Mouse (Mus musculus) liver, embryonic 14 days (tissue): ENCODE measurements around the gene Skida1. TPM values are rescaled to one million over a fixed set of nuclear protein-coding genes. Genes with fewer than 3 reads are reported as not detected.

ENCODE experiments used
- polyA plus RNA-seq: library from polyadenylated mRNA; depleted of rRNA; stranded (reverse); fragments of >200 nt; gene quantifications from 2 replicates; pipeline ENCODE4 v1.2.3, GENCODE M21; 2012; rRNA removed

The Skida1 gene
- polyA plus RNA-seq = 0.62 and 0.70 TPM in 2 replicates

DNA sequence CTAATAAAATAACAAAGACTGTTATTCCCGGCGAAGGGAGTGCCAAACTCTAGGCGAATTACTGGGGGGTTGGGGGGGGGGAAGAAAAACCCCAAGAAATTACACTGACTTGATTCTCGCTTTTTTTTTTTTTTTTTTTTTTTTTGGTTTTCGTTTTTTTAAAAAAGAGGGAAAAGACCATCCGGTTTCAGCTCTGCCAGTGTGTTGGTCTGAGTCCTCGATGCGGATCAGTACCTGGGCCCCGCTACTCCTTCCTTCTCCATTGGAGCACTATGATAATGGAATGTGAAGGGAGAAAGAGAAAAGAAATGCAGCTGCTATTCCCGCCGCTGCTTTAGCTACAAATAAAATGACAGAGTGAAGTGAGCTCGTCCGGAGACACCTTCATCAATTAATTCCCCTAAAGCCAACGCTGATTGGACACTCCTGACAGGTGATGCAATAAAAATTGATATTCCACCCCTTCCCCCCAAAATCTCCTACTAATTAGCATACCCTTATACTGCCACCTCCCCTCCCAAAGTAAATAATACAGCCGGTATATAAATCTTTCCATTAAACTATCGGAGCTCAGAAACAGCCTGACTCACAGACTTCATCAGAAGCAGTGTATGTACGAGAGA lies at the start of gene Skida1:
Gene Skida1 (minus strand): TSS at position 599 of the 623 bp plus-strand sequence.

DNA sequence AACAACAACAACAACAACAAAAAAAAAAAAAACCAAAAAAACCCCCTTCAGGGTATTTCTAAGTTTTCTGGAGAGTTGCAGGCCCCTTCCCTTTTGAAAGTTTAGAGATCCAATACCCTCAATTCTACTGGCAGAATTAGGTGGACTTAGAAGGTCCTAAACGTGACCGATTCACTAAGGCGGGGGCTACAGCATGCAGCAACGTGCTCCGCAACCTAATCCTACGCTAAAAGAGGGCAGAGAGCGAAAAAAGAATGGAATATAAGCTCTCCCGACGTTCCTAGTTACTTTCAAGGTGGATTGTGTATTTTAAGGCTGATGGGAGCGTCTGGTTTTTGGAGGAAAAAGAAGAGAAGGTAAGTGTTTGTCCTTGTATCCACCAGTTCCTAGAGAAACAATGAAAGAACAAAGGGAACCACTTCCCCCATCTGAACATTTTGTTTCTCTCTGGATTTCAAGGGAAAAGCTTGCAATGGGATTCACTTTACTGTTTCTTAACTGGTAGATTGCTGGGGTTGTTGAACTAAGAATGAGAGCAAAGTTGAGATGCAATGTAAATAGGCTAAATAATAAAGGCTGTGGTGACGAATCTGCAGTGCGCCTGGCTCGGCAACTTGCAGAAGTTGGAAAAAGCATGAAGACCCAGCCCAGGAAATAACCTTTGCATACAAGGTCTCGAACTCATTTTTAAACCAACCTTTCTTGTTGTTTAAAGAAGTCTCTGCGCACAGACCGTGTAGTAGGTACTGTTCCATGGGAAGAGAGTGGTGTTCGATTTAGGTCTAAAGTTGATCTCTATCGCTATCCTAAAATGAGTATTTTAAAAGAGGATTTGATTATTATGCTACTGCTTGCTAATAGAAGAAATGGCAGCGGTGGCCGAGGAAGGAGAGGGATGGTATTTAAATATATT lies 6.4 kb upstream of the Skida1 start, which contains the start of gene Mllt10:
Gene Mllt10 (plus strand): TSS at position 222 of the 913 bp plus-strand sequence.

DNA sequence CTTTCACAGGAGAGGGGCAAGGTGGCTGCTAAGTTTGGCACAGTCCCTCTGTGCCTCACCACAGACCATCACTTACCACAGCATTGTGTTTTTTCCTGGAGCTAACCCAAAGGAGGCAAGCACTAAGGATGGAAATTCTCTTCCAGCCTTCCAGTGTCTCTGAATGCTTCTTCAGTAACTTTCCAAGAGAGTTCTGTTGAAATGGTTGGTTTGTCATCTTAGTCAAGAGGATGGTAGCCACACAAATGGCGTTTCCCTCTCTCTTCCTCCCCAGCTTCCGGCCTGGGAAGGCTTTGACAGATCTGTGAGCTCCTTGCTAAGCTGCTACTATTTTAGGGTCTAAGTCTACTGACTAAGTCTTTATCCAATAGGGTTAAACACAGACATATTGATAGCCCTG lies 11.4 kb downstream of the Skida1 start, which contains the start of gene A930004D18Rik:
Gene A930004D18Rik (minus strand): TSS at position 247 of the 400 bp plus-strand sequence.

DNA sequence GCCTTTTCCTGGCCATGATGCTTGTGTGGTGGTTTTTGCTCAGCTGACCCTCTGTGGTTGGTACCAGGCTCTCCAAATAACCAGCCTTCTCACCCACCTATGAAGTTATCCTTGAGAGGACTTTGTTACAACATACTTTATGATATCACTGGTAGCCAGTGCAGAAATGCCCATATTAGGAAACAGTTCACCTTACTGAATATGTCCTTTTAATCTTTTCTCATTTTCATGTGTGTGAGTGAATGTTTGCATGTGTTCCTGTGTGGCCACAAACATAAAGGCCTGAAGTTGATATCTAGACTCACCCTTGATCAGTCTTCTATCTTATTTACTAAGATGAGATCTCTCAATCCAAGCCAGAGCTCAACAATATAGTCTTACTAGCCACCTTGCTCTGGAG lies 52.0 kb downstream of the Skida1 start, which contains the start of gene H2al2a:
Gene H2al2a (minus strand): TSS at position 101 of the 400 bp plus-strand sequence.

Other genes starting within 250 kb of the Skida1 start
- gene H2al2a, start 52.1 kb downstream of the Skida1 start, polyA plus RNA-seq = not detected in 2 replicates
- gene A930004D18Rik, start 11.3 kb downstream of the Skida1 start, polyA plus RNA-seq = 0.52 and 0.66 TPM in 2 replicates
- 14.2 and 18.6 TPM in 2 replicates for gene Mllt10, start 6.2 kb upstream of the Skida1 start, polyA plus RNA-seq